Mouse (Mus musculus): ENCODE measurements around the gene Cldn7. TPM values are rescaled to one million over a fixed set of nuclear protein-coding genes. Genes with fewer than 3 reads are reported as not detected.
A peak's percentile ranks its signal among the peaks of the same experiment; 100 is the strongest.
"Not testable (repeated sequence)": the region's sequence is repeated elsewhere in the genome, so short reads cannot be mapped to it uniquely, and the experiment has no call there.

Cldn7 gene
- total RNA-seq (2021) = under 1 TPM in 1 of 2 experiments, not detected in 1; 0.38 TPM
- long read RNA-seq, experiment 1 = 0 reads
- long read RNA-seq, experiment 2 = 0 reads

DNA sequence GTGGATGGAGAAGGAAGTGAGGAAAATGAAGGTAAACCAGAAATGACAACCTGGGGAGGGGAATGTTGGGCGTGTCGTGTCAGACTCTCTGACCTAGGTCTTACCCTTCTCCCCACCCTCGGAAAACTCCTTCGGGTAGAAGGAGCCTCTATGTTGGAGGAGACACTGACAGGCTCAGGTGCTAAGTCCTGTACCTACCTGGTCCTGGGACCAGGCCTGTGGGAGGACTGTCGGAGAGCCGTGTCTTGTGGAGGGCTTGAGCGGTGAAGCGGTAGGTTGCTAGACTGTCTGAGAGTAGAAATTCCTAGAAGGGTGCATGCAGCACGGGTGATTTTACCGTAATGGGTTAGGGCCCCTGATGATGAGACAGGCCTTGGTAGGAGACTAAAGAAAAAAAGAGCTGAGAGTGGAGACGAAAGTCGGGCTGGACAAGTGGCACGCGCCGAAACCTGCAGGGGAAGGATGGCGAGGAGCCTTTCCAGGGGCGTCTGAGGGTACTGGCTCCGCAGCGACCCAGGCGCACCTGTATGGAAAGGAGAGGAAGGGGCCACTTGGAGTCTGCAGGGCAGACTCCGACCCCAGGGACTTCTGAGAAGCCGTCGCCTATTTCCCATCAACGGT, at the start of gene Cldn7:
Cldn7 (plus strand) TSS at position 130 of the 621 bp plus-strand sequence.
- no peak for DNase-seq

- no peak for DNase-seq
Measured at GRCm38 (mm10) chr11:69914917-69915430, 49.6 kb upstream of the Cldn7 start.

GRCm38 (mm10) chr11:69915667-69916627, 48.6 kb upstream of the Cldn7 start:
- no peak for DNase-seq

GRCm38 (mm10) chr11:69916652-69917378, 47.8 kb upstream of the Cldn7 start:
- DNase-seq = not testable (repeated sequence)

- no peak for DNase-seq
Measured at GRCm38 (mm10) chr11:69917379-69917948, 47.1 kb upstream of the Cldn7 start.

DNA sequence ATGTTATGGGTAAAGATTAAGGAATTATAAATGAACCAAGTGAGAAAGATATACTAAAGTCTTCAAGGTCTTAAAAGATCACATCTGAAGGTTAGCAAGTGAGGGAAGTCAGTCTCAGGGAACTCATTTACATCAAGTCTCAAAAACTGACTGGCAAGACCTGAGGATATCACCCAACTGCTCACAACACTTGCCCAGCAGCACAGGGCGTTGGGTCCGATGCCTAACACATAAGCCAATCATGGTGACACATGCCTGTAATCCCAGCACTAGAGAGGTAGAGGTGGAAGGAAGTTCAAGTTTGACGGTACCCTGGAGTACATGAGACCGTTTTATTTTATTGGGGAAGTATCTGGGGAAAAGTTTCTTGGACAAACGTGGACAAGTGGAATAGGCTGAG, 46.5 kb upstream of the Cldn7 start:
- DNase-seq = no peak

- DNase-seq = no peak
Measured at GRCm38 (mm10) chr11:69919053-69919452, 45.5 kb upstream of the Cldn7 start.

DNA sequence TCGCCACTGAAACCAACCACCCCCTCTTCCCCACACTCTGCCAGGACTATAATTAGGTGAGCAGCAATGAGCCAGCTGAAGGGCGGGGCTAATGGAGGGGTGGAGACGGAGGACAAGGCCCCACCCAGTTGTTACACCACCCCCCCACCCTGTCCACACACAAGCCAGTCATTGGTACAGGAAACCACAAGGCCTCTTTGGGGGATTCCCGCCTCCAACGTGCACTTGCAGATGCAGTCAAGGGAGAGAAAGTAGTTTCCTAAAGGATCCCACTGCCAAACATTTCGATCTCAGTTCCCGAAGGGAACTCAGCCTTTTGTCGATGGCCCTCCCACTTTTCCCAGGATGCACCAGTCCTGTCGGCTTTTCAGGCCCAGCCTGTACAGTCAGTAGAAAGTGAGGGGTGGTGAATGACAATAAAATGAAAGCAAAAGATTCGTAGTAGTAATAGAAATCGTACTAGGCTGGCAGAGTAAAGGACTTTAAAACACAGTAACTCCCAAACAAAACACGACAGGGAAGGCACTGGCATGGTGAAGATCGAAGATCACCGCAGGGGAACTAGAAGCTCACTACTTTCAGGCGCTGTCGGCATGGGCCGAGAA, 44.8 kb upstream of the Cldn7 start:
- DNase-seq = peak; percentile 76

- peak; percentile 71 for DNase-seq
Measured at GRCm38 (mm10) chr11:69920266-69921031, 44.1 kb upstream of the Cldn7 start.

GRCm38 (mm10) chr11:69921114-69922011, 43.2 kb upstream of the Cldn7 start, which contains the start of gene Eif5a:
TSS of gene Eif5a (minus strand) at chr11:69921958.
- peak; percentile 100 for DNase-seq

DNA sequence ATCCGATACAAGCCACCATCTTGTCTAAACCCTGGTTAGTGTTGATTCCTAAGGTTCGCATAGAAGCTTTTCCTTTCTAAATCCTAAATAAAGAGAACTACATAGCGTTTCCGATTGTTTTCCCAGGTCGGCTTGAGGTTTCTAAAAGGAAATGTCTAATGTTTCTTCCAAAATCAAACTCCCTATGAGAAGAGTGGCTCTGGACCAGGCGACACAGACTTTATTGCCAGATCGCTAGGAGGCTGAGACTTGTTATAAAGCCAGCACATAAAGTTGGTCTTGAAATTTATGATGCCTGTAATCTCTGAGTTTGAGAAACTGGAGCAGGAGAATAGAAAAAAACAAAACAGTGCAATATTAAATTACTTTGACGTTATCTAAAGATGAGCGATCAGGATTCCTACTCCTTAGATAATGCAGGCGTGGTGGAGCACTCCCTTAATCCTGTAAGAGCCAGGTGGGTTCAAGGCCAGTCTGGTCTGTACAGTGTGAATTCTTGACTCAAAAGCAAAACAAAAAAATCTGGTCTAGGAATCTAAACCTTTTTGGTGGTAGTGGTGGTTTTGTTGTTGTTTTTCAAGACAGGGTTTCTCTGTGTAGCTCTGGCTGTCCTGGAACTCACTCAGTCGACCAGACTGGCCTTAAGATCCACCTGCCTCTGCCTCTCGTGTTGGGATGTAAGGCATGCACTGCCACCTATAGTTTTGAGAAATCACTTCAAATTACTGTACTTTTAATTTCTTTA, 42.4 kb upstream of the Cldn7 start:
- DNase-seq = no peak

DNA sequence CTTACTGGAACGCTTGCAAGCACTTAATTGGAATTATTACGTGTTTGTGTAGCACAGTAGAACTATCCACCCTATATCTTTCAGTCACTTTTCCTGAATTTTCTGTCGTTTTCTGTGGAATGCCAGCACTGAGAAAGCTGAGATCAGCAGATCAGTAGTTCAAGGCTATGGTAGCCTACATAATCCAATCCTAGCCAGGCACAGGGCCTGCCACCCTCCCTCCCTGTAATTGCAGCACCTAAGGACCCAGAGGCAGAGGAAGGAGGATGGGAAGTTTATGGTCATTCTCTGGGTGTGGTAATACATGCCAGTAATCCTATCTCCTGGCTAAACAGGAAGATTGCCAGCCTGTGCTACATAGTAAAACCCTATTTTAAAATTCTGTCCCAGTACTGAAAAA, 41.8 kb upstream of the Cldn7 start:
- DNase-seq = no peak

DNA sequence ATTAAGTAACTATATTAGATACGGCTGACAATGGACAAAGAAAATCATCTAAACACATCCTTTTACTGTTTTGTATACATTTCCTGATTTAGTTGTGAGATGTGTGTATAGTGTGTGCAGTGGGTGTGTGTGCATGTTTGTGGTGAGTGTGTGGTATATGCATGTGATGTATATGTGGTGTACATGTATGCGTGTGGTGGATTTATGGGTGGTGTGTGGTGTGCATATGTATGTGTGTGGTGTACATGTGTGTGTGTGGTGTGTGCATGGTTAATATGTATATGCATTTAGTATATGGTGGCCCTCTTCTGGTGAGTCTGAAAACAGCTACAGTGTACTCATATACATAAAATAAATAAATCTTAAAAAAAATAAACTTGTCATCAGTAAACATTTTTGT, 37.1 kb upstream of the Cldn7 start:
- DNase-seq = no peak

- DNase-seq = no peak
Measured at GRCm38 (mm10) chr11:69929712-69930111, 34.9 kb upstream of the Cldn7 start.

- DNase-seq = not testable (repeated sequence)
Measured at GRCm38 (mm10) chr11:69930176-69930575, 34.4 kb upstream of the Cldn7 start.

DNA sequence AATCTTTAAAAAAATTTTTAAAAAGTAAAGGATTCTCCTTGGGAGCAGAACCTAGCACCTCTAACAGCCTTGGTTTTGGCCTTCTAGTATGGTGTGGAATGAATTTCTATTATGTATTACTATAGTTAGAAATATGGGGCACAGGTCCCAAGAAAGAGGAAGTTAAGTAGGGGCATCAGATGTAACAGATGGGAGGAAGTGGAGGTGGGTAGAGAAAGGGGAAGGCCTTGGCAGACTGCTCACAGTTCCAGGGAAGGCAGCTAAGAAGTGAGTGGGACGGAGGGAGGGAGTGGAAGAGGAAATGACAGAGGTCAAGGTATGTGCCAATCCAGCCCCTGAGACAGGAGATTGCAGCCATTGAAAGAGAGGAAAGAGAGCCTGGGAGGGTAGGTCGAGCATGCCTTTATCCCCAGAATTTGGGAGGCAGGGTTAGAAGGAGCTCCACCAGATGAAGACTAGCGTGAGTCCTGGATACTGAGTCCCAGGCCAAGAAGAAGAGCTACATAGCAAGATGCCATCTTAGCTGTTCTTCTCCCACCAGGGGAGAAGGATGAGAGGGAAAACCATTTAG, 33.5 kb upstream of the Cldn7 start:
- no peak for DNase-seq

GRCm38 (mm10) chr11:69931769-69932168, 32.8 kb upstream of the Cldn7 start:
- DNase-seq = no peak

DNA sequence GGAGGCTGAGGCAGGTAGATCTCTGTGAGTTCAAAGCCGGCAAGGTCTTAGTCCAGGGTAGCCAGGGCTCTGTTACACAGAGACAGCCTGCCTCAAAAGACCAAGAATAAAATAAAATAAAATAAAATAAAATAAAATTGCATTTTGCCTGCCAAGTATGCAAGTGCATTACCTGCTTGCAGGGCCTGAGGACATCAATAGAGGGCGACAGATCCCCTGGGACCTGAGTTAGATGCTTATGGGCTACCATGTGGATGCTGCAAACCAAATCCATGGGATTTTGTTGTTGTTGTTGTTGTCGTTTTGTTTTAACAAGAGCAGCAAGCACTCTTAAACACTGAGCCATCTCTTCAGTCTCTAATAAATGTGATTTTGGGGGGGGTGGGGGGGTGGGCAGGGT, 32.3 kb upstream of the Cldn7 start:
- DNase-seq = no peak

DNA sequence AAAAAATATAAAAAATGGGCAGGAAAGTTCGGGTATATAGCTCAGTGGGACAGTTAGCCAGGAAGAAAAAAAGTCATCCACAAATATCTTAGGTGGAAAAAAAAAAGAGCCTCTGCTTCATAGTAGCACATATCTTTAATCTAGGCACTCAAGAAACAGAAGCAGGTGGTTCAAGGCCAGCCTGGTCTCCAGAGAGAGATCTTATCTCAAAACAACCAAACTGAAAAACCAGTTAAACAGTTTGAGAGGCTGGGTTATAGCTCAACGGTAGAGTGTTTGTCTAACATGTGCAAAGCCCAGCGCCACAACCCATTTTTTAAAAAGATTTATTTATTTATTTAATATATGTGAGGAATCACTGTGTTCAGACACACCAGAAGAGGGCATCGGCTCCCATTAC, 31.5 kb upstream of the Cldn7 start:
- DNase-seq = no peak

All from gastrocnemius, postnatal 10 days (tissue).